Mouse (Mus musculus) heart, postnatal 10 days (tissue): ENCODE results near the gene Gm17662. TPM values are rescaled to one million over a fixed set of nuclear protein-coding genes. Genes with fewer than 3 reads are reported as not detected.
A peak's percentile ranks its signal among the peaks of the same experiment; 100 is the strongest.

Experiments
- DNase-seq, 2 experiments: peaks; one replicate each; pipeline ENCODE4 v3.0.0; 2021
- intact Hi-C: fragments of 180-260 bp; cut with DNase I; formaldehyde crosslinking; loops from one replicate; pipeline ENCODE4 v1.15.1; 2025
- total RNA-seq, 2 experiments: library from RNA; stranded (reverse); gene quantifications; 2 replicates each; pipeline ENCODE4 v1.2.3; 2021

Gm17662 gene
- total RNA-seq, result not detected

DNA sequence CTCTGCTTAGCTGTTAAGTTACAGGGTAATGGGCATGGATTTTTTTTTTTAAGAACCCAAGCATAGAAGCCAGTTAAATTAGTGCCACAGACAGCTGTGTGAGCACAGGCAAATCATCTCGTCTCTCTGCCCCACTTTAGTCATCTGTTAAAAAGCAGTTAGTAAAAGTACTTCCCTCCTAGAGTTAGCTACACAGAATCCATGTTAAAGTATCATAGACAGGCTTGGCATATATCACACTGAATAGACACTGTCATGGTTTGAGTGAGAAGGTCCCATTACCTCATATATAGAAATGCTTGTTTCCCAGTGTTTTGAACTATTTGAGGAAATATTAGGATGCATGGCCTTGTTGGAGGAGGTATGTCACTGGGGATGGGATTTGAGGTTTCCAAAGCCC, at the start of gene Gm17662:
TSS of gene Gm17662 (plus strand) at position 301 of the 400 bp plus-strand sequence.
- no peak for DNase-seq
- intact Hi-C loops, result no loop called here

DNA sequence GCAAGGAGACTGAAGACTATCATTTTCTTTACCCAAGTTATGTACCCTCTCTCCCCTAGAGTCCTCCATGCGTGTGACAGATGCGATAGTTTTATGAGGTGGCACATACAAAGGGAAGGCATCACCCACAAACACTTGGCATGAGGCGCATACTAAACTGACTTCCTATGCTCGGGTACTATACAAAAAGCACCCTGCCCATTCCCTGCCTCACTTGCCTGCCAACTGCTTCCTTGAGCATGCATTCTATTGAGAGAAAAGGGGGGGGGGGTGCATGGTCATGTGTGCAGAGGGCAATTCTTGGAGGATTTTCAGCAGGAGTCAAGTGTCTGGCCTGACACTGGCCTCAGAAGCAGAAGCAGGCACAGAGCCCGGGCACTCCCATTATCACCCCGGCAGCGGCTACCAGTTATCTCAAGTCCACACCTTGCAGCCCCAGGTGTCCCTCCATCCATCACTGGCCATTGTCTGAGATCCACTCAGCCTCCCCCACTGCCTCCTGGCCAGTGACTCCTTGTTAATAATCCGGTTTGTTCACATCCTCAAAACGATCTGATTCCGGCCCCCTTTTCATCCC, 46.3 kb upstream of the Gm17662 start:
- no peak for DNase-seq
- intact Hi-C loops, result no loop called here

- DNase-seq, result no peak
- intact Hi-C loops, result no loop called here
These were observed 43.5 kb upstream of the Gm17662 start for GRCm38 (mm10) chr4:104813617-104814016.

DNA sequence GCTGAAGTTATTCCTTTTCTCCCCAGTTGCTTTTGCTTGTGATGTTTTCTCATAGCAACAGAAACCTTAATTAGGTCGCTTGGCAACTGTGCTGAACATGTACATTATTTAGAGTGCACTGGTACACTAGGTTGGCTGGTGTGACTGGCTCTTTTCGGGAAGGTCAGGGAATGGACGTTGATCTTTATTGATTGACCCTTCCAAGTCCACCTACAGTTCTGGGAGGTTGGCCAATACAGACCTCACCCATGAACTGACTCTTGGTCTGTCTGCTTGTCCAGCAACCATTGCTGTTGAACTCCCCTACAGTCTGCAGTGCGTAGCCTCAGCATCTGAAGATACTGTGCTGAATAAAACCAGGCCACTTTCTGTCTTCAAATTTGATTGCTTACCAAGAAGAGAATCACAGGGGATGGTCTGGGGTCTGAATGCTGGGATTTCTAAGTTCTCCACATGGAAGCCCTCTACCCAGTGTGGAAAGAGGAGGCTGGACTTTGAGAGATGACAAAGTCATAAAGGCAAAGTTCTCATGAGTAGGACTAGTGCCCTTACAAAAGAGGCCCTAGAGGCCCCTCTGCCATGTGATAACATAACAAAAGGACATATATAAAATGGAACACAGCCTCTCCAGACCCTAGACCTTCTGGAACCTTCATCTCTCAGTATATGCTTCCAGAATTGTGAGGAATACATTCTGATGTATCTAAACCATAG, 40.5 kb upstream of the Gm17662 start:
- intact Hi-C loops, result no loop called here

DNA sequence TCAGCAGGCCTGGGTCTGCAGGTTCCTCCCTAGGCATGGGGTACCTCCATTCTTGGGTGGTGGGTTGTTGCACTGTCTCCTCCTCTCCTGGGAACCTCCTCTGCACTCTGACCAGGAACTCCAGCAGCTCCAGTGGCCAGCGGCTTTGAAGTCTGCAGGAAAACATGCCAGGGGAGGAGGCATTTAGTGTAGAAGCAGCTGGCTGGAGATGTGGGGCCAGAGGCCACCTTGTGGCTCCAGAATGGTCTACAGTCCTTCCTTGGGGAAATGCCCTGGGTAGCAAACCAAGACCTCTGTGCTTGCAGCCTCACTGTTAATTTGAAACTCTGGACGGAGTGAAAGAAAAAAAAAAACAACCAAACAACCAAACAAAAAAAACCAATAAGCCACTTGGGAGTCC, 39.6 kb upstream of the Gm17662 start:
- no peak for DNase-seq
- intact Hi-C loops, result no loop called here

More for the DNA sequence above, 40.5 kb upstream of the Gm17662 start:
- no peak for DNase-seq

DNA sequence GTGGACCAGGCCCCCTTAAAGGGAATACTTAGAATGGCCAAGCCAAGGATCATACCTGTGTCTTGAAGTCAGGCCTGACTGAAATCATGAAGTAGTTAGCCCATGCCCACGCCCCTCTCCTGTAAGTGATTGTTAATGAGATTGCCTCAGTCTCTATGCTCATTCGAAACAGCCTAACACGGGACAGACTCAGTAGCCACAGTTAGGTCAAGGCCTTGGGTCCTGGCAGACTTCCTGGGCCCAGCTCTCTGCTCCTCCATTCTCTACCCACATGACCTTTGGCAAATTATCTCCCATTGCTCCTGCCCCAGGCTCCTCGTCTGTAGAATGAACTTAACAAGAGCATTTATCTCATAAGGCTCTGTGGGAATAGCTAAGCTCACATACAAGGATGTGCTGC, 38.1 kb upstream of the Gm17662 start:
- intact Hi-C loops, result no loop called here
- DNase-seq, result no peak

DNA sequence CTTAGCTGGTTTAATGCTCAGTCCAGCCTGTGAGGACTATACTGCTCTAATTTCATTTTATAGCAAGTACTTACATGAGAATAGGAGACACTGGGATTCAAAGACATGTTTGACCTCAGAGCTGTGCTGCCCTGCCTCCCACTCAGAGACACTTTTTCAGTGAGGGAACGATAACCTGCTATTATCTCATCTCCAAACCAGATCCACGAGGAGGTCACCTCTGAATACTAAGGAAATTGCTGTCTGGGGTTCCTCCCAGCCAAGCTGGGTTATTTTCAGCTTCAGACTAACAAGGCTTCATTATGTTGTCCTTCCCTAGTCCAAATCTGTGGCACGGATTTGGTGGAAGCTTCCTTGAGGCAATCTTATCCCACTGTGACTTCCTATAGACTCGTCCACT, 37.2 kb upstream of the Gm17662 start:
- DNase-seq, result no peak
- intact Hi-C loops, result no loop called here

- DNase-seq, result no peak
- intact Hi-C loops, result no loop called here
These were observed 33.5 kb upstream of the Gm17662 start for GRCm38 (mm10) chr4:104823597-104824101.

- intact Hi-C loops, result no loop called here
- no peak for DNase-seq
These were observed 32.6 kb upstream of the Gm17662 start for GRCm38 (mm10) chr4:104824381-104825077.

- intact Hi-C loops, result no loop called here
- peak; percentile 3 to 7 for DNase-seq
These were observed 28.2 kb upstream of the Gm17662 start for GRCm38 (mm10) chr4:104828939-104829338.

- no peak for DNase-seq
- intact Hi-C loops, result no loop called here
These were observed 22.0 kb upstream of the Gm17662 start for GRCm38 (mm10) chr4:104835096-104835495.

DNA sequence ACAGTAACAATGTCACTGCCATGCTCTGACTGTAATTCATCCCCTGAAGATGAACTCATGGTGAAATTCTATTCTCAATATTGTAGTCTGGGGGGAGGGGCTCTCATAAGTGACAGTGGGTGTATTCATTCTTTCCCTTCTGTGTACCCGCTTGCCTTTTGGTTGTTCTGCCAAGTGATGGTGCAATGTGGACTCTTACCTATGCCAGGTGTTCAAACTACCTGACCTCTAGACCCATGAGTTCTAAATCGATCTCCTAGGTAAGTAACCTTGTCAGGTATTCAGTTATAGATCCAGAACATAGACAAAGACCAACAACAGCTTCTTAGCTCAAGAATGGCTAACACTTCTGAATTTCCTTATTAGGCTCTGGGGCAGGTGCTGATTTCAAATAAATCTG, 18.8 kb upstream of the Gm17662 start:
- DNase-seq, result no peak
- intact Hi-C loops, result no loop called here

DNA sequence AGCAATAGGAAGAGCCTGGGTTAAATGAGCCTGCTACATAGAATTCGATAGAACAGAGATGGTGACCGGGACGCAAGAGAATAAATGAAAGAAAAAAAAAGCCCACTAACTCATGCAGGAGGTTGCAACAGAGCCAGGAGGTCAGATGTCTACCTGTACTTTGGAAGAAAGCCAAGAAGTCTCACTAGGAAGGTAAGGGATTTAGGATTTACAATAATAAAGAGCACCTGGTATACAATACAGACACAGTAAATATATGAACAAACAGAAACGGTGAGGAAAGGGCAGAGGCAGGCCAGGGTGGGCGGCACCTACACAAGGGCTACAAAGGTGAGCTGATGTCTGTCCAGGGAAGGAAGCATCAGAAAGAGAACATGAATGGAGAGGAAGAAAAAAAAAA, 14.9 kb upstream of the Gm17662 start:
- intact Hi-C loops, result no loop called here
- no peak for DNase-seq

- DNase-seq, result no peak
- intact Hi-C loops, result no loop called here
These were observed 13.6 kb upstream of the Gm17662 start for GRCm38 (mm10) chr4:104843546-104843945.

DNA sequence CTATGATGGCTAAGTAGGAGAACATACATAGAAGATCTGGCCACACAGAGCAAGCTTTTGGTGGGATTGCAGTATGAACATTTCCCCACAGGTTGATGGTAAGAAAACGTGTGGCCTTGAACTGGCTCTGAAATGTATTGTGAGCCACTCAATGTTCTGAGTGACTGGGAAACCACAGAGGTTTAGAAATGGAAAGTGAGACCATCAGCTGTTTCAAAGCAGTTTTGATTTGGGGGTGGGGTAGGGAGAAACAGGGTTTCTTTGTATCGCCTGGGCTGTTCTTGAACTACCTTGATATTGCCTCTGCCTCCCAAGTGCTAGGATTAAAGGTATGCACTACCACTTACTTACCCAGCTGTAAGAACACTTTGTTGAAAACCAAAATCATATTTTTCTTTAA, 1.9 kb upstream of the Gm17662 start:
- intact Hi-C loops, result no loop called here
- DNase-seq, result no peak

DNA sequence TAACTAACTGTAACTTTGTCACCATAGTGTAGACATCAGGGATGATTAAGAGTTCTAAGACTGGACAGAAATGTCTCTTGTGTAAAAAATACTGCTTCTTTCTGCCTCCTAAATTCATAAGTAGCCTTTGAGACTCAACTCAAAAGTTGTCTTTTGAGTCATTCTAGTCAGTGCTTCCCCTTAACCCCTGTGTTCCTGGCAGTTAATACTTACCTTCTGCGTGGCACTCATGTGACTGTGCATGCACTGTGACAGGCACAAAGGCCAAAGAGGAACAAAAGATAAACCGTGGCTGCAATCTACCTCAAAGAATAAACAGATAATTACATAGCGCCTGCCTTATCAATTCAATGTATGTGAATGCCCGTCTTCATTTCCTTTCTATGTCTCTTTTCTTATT, 694 bp downstream of the Gm17662 start:
- intact Hi-C loops, result no loop called here
- DNase-seq, result no peak

GRCm38 (mm10) chr4:104861241-104861640, 4.1 kb downstream of the Gm17662 start:
- intact Hi-C loops, result no loop called here

GRCm38 (mm10) chr4:104864397-104864796, 7.3 kb downstream of the Gm17662 start:
- intact Hi-C loops, result no loop called here
- DNase-seq, result no peak

More at GRCm38 (mm10) chr4:104861241-104861640, 4.1 kb downstream of the Gm17662 start:
- no peak for DNase-seq

- DNase-seq, result no peak
- intact Hi-C loops, result no loop called here
These were observed 12.5 kb downstream of the Gm17662 start for GRCm38 (mm10) chr4:104869581-104869980.

GRCm38 (mm10) chr4:104870196-104870595, 13.1 kb downstream of the Gm17662 start:
- DNase-seq, result no peak
- intact Hi-C loops, result no loop called here

DNA sequence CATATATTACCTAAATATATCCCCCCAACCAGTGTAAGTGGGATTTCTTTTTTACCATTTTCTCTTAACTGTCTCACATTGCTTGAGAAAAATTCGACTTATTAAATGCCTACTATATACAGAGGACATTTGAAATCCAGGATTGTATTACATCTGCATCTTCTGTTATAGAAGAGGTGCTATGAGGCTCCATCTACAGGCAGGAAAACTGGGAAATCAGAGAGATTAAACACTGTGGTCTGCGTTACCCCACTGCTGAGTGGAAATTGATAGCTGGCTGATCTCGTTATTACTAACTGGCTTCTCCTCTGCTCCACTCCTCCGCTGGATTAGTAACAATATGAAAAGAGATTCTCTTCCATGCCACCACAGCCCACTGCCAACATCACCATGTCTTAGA, 18.7 kb downstream of the Gm17662 start:
- no peak for DNase-seq
- intact Hi-C loops, result no loop called here

DNA sequence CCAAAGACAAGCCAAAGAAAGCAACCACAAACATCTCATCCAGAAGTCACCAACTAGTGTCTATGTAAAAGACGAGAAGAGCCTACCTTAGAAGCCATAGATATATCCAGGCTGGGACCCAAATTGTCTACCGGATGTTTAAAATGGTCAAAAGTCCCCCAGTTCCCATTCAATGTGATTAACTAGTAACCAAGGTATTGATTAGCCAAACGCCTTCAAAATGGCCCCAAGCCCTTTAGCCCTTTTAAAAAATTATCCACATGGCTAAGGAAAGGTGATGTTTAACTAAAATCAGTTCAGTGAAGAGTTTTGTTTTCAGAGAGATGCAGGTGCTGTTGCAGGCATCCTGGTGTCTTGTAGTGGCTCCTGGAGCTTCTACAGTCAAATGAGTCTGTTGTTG, 19.2 kb downstream of the Gm17662 start, which contains the start of gene C8a:
TSS of gene C8a (minus strand) at position 76 of the 400 bp plus-strand sequence.
- no peak for DNase-seq
- intact Hi-C loops, result no loop called here
